Mouse (Mus musculus): ENCODE measurements at regions not wholly inside any gene's neighbourhood (a gene's known extent, or its start where the extent isn't known, plus 50 kb on each side); places are given as distances from the start of the nearest gene placed in this dataset.

GRCm38 (mm10) chr16:91970461-91970860, 87.6 kb upstream of the Mrps6 start:
- DNase-seq (ENCODE audit: low spot score in 2 of 2): no peak

GRCm38 (mm10) chr16:91973183-91973582, 84.9 kb upstream of the Mrps6 start:
- no peak for DNase-seq (ENCODE audit: low spot score in 2 of 2)

GRCm38 (mm10) chr16:91976194-91976805, 81.8 kb upstream of the Mrps6 start:
- no peak for DNase-seq (ENCODE audit: low spot score in 2 of 2)

- no peak for DNase-seq (ENCODE audit: low spot score in 2 of 2)
Observed at GRCm38 (mm10) chr16:91978423-91978822, 79.6 kb upstream of the Mrps6 start.

DNA sequence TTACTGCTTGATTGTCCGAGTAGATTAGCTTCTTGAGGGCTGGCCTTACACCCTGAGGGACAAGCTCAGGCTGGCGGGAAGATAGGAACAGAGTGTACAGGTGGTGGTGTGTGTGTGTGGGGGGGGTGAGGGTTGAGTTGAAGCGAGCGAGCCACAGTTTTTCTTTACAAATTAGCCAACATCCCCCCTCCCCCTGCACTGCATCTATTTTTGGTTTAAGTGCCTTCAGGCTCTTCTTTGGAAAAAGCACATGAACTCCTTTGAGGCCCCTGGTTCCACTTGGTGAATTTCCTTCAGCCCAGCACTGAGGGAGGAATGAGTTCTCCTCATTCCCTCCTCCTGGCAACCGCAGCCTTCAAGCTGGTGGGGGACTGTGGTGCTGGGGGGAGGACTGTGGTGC, 79.2 kb upstream of the Mrps6 start:
- no peak for DNase-seq (ENCODE audit: low spot score in 2 of 2)

GRCm38 (mm10) chr16:91980482-91980881, 77.6 kb upstream of the Mrps6 start:
- DNase-seq (ENCODE audit: low spot score in 2 of 2): no peak

GRCm38 (mm10) chr16:91985211-91985610, 72.9 kb upstream of the Mrps6 start:
- DNase-seq (ENCODE audit: low spot score in 2 of 2): no peak

DNA sequence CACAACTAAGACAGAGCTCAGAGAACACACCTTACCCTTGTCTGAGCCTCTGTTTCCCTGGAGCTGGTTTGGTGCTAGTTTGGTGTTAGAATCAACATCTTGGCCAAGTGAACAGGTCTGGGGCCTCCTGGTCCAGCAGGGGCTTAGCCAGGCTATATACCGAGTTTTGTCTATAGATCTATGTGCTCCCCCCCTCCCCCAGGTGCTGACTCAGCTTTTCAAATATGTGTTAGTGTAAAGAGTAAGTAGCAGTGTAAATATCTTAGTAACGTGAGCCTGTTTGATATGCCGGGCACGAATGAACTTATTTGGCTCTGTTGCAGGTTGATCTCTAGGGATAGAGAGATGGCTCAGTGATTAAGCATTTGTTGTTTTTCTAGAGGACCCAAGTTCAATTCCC, 68.7 kb upstream of the Mrps6 start:
- DNase-seq (ENCODE audit: low spot score in 2 of 2): no peak

- DNase-seq (ENCODE audit: low spot score in 2 of 2): peak in 1 of 2 experiments; percentile 53
Observed at GRCm38 (mm10) chr16:91995459-91996190, 62.4 kb upstream of the Mrps6 start.

- DNase-seq (ENCODE audit: low spot score in 2 of 2): no peak
Observed at GRCm38 (mm10) chr16:92007351-92007750, 50.7 kb upstream of the Mrps6 start.

Data from right cerebral cortex, postnatal 10 days (tissue).